Mouse (Mus musculus): Measurements from ENCODE around the gene Itm2b.

The Itm2b gene

GRCm38 (mm10) chr14:73394263-73395006, 9.3 kb upstream of the Itm2b start:
- DNase-seq: no peak

- DNase-seq: no peak
Observed at GRCm38 (mm10) chr14:73391457-73391856, 6.4 kb upstream of the Itm2b start.

- DNase-seq: no peak
Observed at GRCm38 (mm10) chr14:73390196-73390595, 5.1 kb upstream of the Itm2b start.

GRCm38 (mm10) chr14:73389059-73389458, 4.0 kb upstream of the Itm2b start:
- no peak for DNase-seq

- no peak for DNase-seq
Observed at GRCm38 (mm10) chr14:73388546-73388945, 3.5 kb upstream of the Itm2b start.

GRCm38 (mm10) chr14:73386493-73386892, 1.4 kb upstream of the Itm2b start:
- no peak for DNase-seq

GRCm38 (mm10) chr14:73385720-73386374, 758 bp upstream of the Itm2b start:
- no peak for DNase-seq

GRCm38 (mm10) chr14:73384546-73384912, 560 bp downstream of the Itm2b start:
- no peak for DNase-seq

- no peak for DNase-seq
Observed at GRCm38 (mm10) chr14:73383746-73384145, 1.3 kb downstream of the Itm2b start.

- peak; percentile 85 for DNase-seq
Observed at GRCm38 (mm10) chr14:73382699-73383098, 2.4 kb downstream of the Itm2b start.

GRCm38 (mm10) chr14:73381559-73381958, 3.5 kb downstream of the Itm2b start:
- DNase-seq: no peak

GRCm38 (mm10) chr14:73377804-73378203, 7.3 kb downstream of the Itm2b start:
- DNase-seq: no peak

- DNase-seq: no peak
Observed at GRCm38 (mm10) chr14:73376920-73377319, 8.2 kb downstream of the Itm2b start.

- no peak for DNase-seq
Observed at GRCm38 (mm10) chr14:73375903-73376302, 9.2 kb downstream of the Itm2b start.

- no peak for DNase-seq
Observed at GRCm38 (mm10) chr14:73375445-73375844, 9.6 kb downstream of the Itm2b start.

GRCm38 (mm10) chr14:73374315-73374890, 10.7 kb downstream of the Itm2b start:
- DNase-seq: no peak

- DNase-seq: no peak
Observed at GRCm38 (mm10) chr14:73373606-73374005, 11.5 kb downstream of the Itm2b start.

GRCm38 (mm10) chr14:73372990-73373389, 12.1 kb downstream of the Itm2b start:
- DNase-seq: no peak

GRCm38 (mm10) chr14:73371577-73371976, 13.5 kb downstream of the Itm2b start:
- no peak for DNase-seq

- DNase-seq: no peak
Observed at GRCm38 (mm10) chr14:73370695-73371372, 14.3 kb downstream of the Itm2b start.

- DNase-seq: no peak
Observed at GRCm38 (mm10) chr14:73370078-73370670, 14.9 kb downstream of the Itm2b start.

- DNase-seq: no peak
Observed at GRCm38 (mm10) chr14:73369634-73370033, 15.5 kb downstream of the Itm2b start.

- DNase-seq: no peak
Observed at GRCm38 (mm10) chr14:73368966-73369365, 16.1 kb downstream of the Itm2b start.

Data from right cerebral cortex, adult 18-20 months (tissue).